Mouse (Mus musculus) ES-Bruce4 (cell line): ENCODE measurements at regions not wholly inside any gene's neighbourhood (a gene's known extent, or its start where the extent isn't known, plus 50 kb on each side); places are given as distances from the start of the nearest gene placed in this dataset.

Source experiments
- CTCF ChIP-seq: IDR thresholded peaks from one replicate; pipeline ENCODE4 v1.8.1; 2011; ENCODE audit warnings: low read depth, low read length
- POLR2A ChIP-seq: IDR thresholded peaks from one replicate; pipeline ENCODE4 v1.8.1; 2011; ENCODE audit warnings: low read length; ENCODE audit not compliant: insufficient read depth

GRCm38 (mm10) chr17:51487918-51488445, 308.8 kb upstream of the Tbc1d5 start:
- no peak for TF ChIP-seq POLR2A
- TF ChIP-seq CTCF: no peak
